Mouse (Mus musculus) neural tube, embryonic 14.5 days (tissue): Measurements from ENCODE around the gene Isg20. TPM values are rescaled to one million over a fixed set of nuclear protein-coding genes. Genes with fewer than 3 reads are reported as not detected.

ENCODE experiments used
- ATAC-seq: fragments of 200-750 bp; cut with Nextera tagmentation; 2 replicates; pipeline ENCODE4 v1.8.0; 2017; ENCODE audit warnings: low read depth, mild to moderate bottlenecking, moderate TSS enrichment, moderate library complexity
- H3K27ac ChIP-seq: fragments of 300-500 bp; sonication (generic); 2 replicates; pipeline ENCODE4 v1.5.1; 2014; ENCODE audit warnings: low read depth, mild to moderate bottlenecking, control low read depth, low read length, moderate library complexity, mixed read lengths
- H3K27me3 ChIP-seq: fragments of 300-500 bp; sonication (generic); 2 replicates; pipeline ENCODE4 v1.6.1; 2014; ENCODE audit warnings: low read length; ENCODE audit not compliant: control insufficient read depth, insufficient read depth
- H3K36me3 ChIP-seq: fragments of 300-500 bp; sonication (generic); 2 replicates; pipeline ENCODE4 v1.6.1; 2014; ENCODE audit warnings: low read length, mixed read lengths; ENCODE audit not compliant: control insufficient read depth, insufficient read depth
- H3K4me1 ChIP-seq: fragments of 300-500 bp; sonication (generic); 2 replicates; pipeline ENCODE4 v1.6.1; 2014; ENCODE audit warnings: low read length; ENCODE audit not compliant: control insufficient read depth, insufficient read depth
- H3K4me2 ChIP-seq: fragments of 300-500 bp; sonication (generic); 2 replicates; pipeline ENCODE4 v1.6.1; 2014; ENCODE audit warnings: mild to moderate bottlenecking, low read depth, low read length, control low read depth
- H3K4me3 ChIP-seq: fragments of 300-500 bp; sonication (generic); 2 replicates; pipeline ENCODE4 v1.5.1; 2014; ENCODE audit warnings: low read depth, low read length, control low read depth, mixed read lengths
- H3K9ac ChIP-seq: fragments of 300-500 bp; sonication (generic); replicated peaks from 2 replicates; pipeline ENCODE4 v1.6.1; 2014; ENCODE audit warnings: low read depth, mild to moderate bottlenecking, control low read depth, low read length, mixed read lengths
- H3K9me3 ChIP-seq: fragments of 300-500 bp; sonication (generic); 2 replicates; pipeline ENCODE4 v1.6.1; 2016; ENCODE audit warnings: low read length; ENCODE audit not compliant: control insufficient read depth
- WGBS: fragments of 180-500 bp; shearing (Covaris S2); extraction: QIAGEN DNeasy Blood & Tissue Kit; methylation state at CpG from one replicate; pipeline ENCODE4 v1.1.7; 2014; 5-methylcytosine and 5-hydroxymethylcytosine counted together
- polyA plus RNA-seq: library from polyadenylated mRNA; unstranded; fragments of >200 nt; fragmentation: Nextera tagmentation; extraction: Ambion mirVana; gene quantifications from 2 replicates; pipeline ENCODE4 v1.2.1, GENCODE M21; 2014

The Isg20 gene
- polyA plus RNA-seq: 0.77 and 1.3 TPM in 2 replicates

DNA sequence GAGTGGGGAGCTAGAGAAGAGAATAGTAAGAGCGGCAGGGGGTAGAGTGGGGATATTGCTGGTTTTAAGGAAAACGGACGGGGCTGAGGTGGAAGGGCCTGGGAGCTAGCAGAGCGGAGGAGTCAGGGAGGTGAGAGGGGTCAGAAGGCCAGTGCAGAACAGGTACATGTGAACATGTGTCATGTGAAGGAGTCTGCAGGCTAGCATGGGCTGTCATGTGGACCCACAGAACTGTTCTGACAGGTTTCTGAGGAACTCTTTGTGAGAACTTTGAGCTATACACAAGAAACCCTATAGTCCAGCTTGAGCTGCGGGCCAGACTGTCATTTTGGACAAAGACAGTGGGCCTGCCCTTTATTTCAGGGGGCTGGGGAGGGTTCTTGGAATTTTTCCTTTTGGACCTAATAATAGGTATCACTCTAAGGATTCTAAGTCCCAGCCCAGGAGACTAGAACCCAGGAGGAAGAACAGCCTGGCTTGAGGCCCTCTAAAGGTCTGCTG is at the start of gene Isg20:
Isg20 (plus strand) TSS at position 451 of the 501 bp plus-strand sequence.
- ATAC-seq: no peak
- no peak within 1 kb of the TSS for H3K9ac ChIP-seq
- no peaks in the 10 kb centered on the region for H3K27me3 ChIP-seq
- peak within 1 kb of the TSS; percentile 4 for H3K4me2 ChIP-seq
- no peaks in the 10 kb centered on the region for H3K9me3 ChIP-seq
- H3K27ac ChIP-seq: no peak within 1 kb of the TSS
- H3K4me3 ChIP-seq: no peak within 1 kb of the TSS
- no peaks in the 10 kb centered on the region for H3K4me1 ChIP-seq
- WGBS: 59% methylated on average over 5 of the region's 5 CpGs
- no peaks in the 10 kb centered on the region for H3K36me3 ChIP-seq

DNA sequence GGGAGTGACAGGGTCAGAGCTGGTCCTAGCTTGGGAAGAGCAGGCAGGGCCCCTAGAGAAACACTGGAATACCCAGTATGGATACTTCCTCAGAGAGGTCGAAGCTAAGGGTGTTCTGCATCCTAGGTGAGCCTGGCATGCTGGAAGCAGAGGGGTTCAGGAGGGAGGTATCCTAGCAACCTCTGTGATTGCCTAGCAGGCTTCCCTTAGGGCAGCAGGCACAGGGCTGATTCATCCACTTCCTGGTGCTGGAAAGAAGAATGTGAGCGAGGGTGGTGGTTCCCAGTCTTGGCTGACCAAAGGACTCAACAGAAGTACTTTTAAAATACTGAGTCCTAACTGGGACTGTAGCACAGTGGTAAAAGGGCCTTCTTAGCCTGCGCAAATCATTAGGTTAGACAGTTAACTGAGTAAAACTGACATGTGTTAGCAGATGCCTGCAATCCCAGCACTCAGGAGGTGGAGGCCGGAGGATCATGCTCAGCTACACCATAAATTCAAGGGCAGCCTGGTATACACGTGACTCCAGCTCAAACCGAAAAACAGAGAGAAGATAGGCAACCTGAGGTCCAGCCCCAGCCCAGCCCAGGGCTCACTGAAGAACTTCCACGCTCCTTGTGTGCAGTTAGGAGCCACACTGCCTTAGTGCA is 49.3 kb upstream of the Isg20 start:
- Histone ChIP-seq H3K27me3 (no peaks in the 10 kb centered on the region), H3K9ac (no peak overlapping the region), H3K4me3 (no peak overlapping the region), H3K4me2 (no peak overlapping the region), H3K9me3 (no peaks in the 10 kb centered on the region), H3K4me1 (no peaks in the 10 kb centered on the region), H3K36me3 (no peaks in the 10 kb centered on the region), H3K27ac (no peak overlapping the region)
- WGBS: 71% methylated on average over 7 of the region's 7 CpGs
- no peak for ATAC-seq

DNA sequence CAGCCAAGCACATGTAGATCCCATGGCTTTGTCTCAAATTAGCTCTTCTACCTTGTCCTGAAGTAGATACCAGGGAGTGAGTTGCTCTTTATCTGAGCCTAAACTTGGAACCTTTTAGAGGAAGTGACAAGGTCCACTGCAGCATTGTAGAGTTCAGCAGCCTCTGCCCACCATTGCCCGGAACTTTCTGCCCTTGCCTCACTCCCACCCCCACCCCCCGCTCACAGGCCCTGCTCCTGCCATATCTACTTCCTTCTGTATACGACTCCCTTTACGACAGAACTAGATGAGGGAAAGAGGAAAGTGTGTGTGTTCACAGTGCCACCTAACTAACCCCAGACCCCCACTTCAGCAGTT is 48.8 kb upstream of the Isg20 start:
- Histone ChIP-seq H3K4me3 (no peak overlapping the region), H3K4me2 (no peak overlapping the region), H3K27ac (no peak overlapping the region), H3K9me3 (no peaks in the 10 kb centered on the region), H3K4me1 (no peaks in the 10 kb centered on the region), H3K36me3 (no peaks in the 10 kb centered on the region), H3K27me3 (no peaks in the 10 kb centered on the region), H3K9ac (no peak overlapping the region)
- WGBS: 75% methylated on average over 4 of the region's 4 CpGs
- no peak for ATAC-seq

DNA sequence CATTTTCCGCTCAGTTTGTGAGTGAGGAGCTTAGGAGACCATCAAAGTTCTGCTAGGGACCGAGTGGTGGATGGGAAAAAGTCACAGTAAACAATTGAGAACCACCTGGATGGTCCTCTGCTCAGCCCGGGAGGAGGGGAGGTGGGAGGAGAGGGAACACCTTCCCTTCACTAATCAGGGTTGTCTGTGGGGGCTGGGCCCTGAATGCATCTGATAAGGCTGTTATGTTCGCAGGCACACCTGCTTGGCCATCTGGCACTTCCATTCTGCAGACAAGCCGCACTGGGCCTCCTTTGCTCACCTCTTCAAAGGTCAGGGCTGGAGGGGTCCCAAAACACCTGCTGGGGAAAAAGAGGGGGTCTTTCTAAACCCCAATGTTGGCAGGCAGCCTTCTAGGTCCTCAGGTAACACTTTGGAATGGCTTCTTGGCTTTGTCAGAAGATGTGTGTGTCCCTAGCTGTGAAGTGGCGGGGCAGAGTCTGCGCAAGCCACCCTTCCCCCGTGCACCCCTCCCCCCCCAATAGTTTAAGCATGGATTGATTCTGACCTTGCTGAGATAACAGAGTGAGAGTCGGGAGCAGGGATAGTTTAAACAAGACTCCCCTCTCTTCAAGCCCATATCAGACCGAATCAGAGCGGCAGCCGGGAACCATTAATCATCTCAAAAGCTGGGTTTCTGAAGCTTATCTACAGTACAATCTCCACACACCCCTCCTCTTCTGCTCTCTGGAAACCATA is 47.8 kb upstream of the Isg20 start:
- Histone ChIP-seq H3K27ac (no peak overlapping the region), H3K9me3 (no peaks in the 10 kb centered on the region), H3K9ac (no peak overlapping the region), H3K36me3 (no peaks in the 10 kb centered on the region), H3K4me3 (no peak overlapping the region), H3K4me2 (no peak overlapping the region), H3K27me3 (no peaks in the 10 kb centered on the region), H3K4me1 (no peaks in the 10 kb centered on the region)
- 63% methylated on average over 12 of the region's 12 CpGs for WGBS
- no peak for ATAC-seq

DNA sequence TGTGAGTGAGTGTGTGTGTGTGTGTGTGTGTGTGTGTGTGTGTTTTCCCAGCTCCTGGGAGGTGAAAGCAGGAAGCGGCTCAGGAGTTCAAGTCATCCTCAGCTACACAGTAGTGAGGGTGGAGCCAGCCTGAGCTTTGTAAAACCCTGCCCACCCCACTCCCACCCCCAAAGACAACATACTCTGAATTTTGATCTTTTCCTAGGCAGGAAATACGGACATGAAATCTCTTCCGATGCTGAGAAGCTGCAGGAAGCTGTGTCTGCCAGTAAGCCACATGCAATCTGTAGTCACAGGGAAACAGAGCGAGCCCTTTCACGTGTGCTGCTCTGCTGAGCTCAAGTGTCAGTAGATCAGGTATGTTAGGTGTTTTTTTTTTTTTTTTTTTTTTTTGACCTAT is 44.5 kb upstream of the Isg20 start:
- Histone ChIP-seq H3K36me3 (no peaks in the 10 kb centered on the region), H3K27me3 (no peaks in the 10 kb centered on the region), H3K27ac (no peak overlapping the region), H3K4me1 (no peaks in the 10 kb centered on the region), H3K4me3 (no peak overlapping the region), H3K9me3 (no peaks in the 10 kb centered on the region), H3K9ac (no peak overlapping the region), H3K4me2 (no peak overlapping the region)
- ATAC-seq: no peak
- 81% methylated on average over 5 of the region's 5 CpGs for WGBS

DNA sequence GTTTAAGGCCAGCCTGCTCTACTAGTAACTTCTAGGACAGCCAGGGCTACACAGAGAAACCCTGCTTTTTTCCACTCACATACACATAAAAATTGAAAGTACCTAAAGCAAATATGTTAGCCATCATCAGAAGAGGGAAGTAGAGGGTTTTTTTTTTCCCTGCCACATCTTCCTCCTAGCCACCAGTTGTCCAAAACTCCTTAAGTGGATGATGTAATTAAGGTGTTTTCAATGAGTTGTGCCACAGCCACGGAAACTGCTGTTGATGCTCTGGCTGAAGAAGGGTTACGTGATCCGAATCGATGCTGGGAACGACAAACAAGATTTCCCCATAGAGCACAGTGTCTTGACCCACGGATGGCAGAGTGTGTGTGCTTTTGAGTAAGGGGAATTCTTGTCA is 40.9 kb upstream of the Isg20 start:
- ATAC-seq: no peak
- H3K9ac ChIP-seq: no peak overlapping the region

DNA sequence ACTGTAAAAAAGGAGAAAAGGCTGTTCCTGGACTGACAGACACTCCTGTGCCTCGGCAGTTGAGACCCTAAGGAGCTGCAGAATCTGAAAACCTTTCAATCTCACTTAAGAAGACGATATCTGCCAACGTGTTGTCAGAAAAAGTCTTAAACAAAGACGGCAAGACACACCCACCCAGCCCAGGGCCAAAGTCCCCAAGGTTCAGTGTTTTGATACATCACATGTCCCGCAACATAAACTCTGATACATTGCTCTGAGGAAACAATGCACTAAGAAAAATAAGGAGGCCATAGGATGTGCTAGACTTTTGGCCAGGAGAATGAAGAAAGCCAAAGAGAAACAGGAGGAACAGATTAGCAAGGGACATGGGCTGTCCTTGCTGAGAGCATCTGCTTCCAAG is 40.4 kb upstream of the Isg20 start:
- H3K4me2 ChIP-seq: no peak overlapping the region
- H3K4me3 ChIP-seq: no peak overlapping the region
- no peak for ATAC-seq
- no peaks in the 10 kb centered on the region for H3K27me3 ChIP-seq
- no peak overlapping the region for H3K27ac ChIP-seq
- no peak overlapping the region for H3K9ac ChIP-seq
- no peaks in the 10 kb centered on the region for H3K9me3 ChIP-seq
- no peaks in the 10 kb centered on the region for H3K4me1 ChIP-seq
- 83% methylated on average over 5 of the region's 5 CpGs for WGBS
- H3K36me3 ChIP-seq: no peaks in the 10 kb centered on the region

More for the DNA sequence above, 40.9 kb upstream of the Isg20 start:
- Histone ChIP-seq H3K36me3 (no peaks in the 10 kb centered on the region), H3K27me3 (no peaks in the 10 kb centered on the region), H3K4me3 (no peak overlapping the region), H3K27ac (no peak overlapping the region), H3K9me3 (no peaks in the 10 kb centered on the region), H3K4me1 (no peaks in the 10 kb centered on the region), H3K4me2 (no peak overlapping the region)
- 85% methylated on average over 6 of the region's 6 CpGs for WGBS

DNA sequence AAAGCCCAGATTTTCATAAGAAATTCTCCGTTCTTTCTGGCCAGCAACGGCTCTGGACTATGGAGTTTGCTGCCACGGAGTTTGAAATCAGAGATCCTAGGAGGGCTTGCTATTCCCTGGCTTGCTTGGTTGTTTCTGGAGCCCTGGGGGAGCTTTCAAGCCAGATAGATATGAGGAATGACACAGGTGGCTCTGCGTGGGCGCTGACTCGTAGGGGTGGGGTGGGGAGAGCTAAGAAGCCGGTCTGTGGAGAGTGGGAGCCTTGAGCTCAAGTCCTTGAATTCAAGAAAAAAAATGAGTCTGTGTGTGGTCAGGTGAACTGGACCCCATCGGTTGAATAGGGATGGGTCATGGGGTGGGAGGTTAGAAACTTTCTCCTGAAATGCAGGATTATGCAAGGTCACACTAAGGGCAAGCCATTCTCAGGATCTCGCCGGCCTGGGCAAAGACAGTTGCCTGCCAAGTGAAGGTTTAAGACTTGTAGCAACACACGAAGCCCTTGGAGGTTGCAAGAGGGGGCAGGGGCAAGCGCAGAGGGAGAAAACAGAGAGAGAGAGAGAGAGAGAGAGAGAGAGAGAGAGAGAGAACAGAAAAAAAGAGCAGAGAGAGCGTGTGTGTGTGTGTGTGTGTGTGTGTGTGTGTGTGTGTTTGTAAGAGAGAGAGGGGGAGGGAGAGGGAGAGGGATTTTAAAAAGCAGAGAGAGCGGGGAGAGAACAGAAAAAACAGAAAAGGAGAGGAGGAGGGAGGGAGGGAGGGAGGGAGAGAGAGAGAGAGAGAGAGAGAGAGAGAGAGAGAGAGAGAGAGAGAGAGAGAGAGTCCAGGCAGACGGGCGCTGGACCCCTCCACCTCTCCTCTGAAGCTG is 31.4 kb upstream of the Isg20 start:
- Histone ChIP-seq H3K4me2 (peak overlapping the region; percentile 72), H3K9me3 (no peaks in the 10 kb centered on the region), H3K4me3 (peak overlapping the region; percentile 58), H3K4me1 (peaks cover 30% of the 10 kb centered on the region), H3K27me3 (peaks cover 3% of the 10 kb centered on the region; the same call in 1 of the 2 replicates), H3K9ac (peak overlapping the region; percentile 70), H3K27ac (peak overlapping the region; percentile 79), H3K36me3 (no peaks in the 10 kb centered on the region)
- WGBS: 6% methylated on average over 16 of the region's 16 CpGs
- no peak for ATAC-seq
